Mouse (Mus musculus) neural tube, embryonic 11.5 days (tissue): ENCODE measurements around the gene Fam107b. TPM values are rescaled to one million over a fixed set of nuclear protein-coding genes. Genes with fewer than 3 reads are reported as not detected.

ENCODE experiments used
- ATAC-seq: fragments of 200-750 bp; cut with Nextera tagmentation; 2 replicates; pipeline ENCODE4 v1.8.0; 2017; ENCODE audit warnings: moderate number of reproducible peaks, mild to moderate bottlenecking, moderate TSS enrichment, moderate library complexity; ENCODE audit not compliant: insufficient read depth, low FRiP score, low TSS enrichment
- DNase-seq: peaks from one replicate; pipeline ENCODE4 v3.0.0-alpha.2; 2015; ENCODE audit warnings: low spot score
- H3K27ac ChIP-seq: fragments of 300-500 bp; sonication (generic); 2 replicates; pipeline ENCODE4 v1.5.1; 2014; ENCODE audit warnings: low read depth, mild to moderate bottlenecking, low read length
- H3K27me3 ChIP-seq: fragments of 300-500 bp; sonication (generic); 2 replicates; pipeline ENCODE4 v1.6.1; 2014; ENCODE audit warnings: mild to moderate bottlenecking, low read length, mixed read lengths; ENCODE audit not compliant: control insufficient read depth, insufficient read depth
- H3K36me3 ChIP-seq: fragments of 300-500 bp; sonication (generic); 2 replicates; pipeline ENCODE4 v1.6.1; 2014; ENCODE audit warnings: mild to moderate bottlenecking, low read length, moderate library complexity, mixed read lengths; ENCODE audit not compliant: control insufficient read depth, insufficient read depth
- H3K4me1 ChIP-seq: fragments of 300-500 bp; sonication (generic); 2 replicates; pipeline ENCODE4 v1.6.1; 2014; ENCODE audit warnings: low read length, mixed read lengths; ENCODE audit not compliant: control insufficient read depth, insufficient read depth
- H3K4me2 ChIP-seq: fragments of 300-500 bp; sonication (generic); 2 replicates; pipeline ENCODE4 v1.6.1; 2014; ENCODE audit warnings: low read depth, mild to moderate bottlenecking, moderate library complexity
- H3K4me3 ChIP-seq: fragments of 300-500 bp; sonication (generic); 2 replicates; pipeline ENCODE4 v1.5.1; 2014; ENCODE audit warnings: low read depth, low read length
- H3K9ac ChIP-seq: fragments of 300-500 bp; sonication (generic); 2 replicates; pipeline ENCODE4 v1.6.1; 2014; ENCODE audit warnings: mild to moderate bottlenecking, low read length
- H3K9me3 ChIP-seq: fragments of 300-500 bp; sonication (generic); 2 replicates; pipeline ENCODE4 v1.6.1; 2016; ENCODE audit warnings: low read length; ENCODE audit not compliant: control insufficient read depth
- WGBS: fragments of 180-500 bp; shearing (Covaris S2); extraction: QIAGEN DNeasy Blood & Tissue Kit; methylation state at CpG from one replicate; pipeline ENCODE4 v1.1.7; 2014; 5-methylcytosine and 5-hydroxymethylcytosine counted together
- polyA plus RNA-seq: library from polyadenylated mRNA; unstranded; fragments of >200 nt; fragmentation: Nextera tagmentation; extraction: Ambion mirVana; gene quantifications from 2 replicates; pipeline ENCODE4 v1.2.1, GENCODE M21; 2014

Fam107b gene
- polyA plus RNA-seq, 1 experiment from 2014 or later, result 64.4 TPM

- DNase-seq (no peak), ATAC-seq (no peak)
- Histone ChIP-seq H3K9me3 (no peaks in the 10 kb centered on the region), H3K4me2 (no peak overlapping the region), H3K4me1 (no peaks in the 10 kb centered on the region), H3K27ac (no peak overlapping the region), H3K4me3 (no peak overlapping the region), H3K27me3 (no peaks in the 10 kb centered on the region), H3K36me3 (no peaks in the 10 kb centered on the region), H3K9ac (no peak overlapping the region)
- WGBS, result 80% methylated on average over 3 of the region's 3 CpGs
Observed at GRCm38 (mm10) chr2:3788424-3788786, 218.1 kb downstream of the Fam107b start.

- Histone ChIP-seq H3K27me3 (no peaks in the 10 kb centered on the region), H3K36me3 (no peaks in the 10 kb centered on the region), H3K4me2 (no peak overlapping the region), H3K4me1 (no peaks in the 10 kb centered on the region), H3K9me3 (no peaks in the 10 kb centered on the region), H3K9ac (no peak overlapping the region), H3K27ac (no peak overlapping the region), H3K4me3 (no peak overlapping the region)
- 81% methylated on average over 5 of the region's 5 CpGs for WGBS
- ATAC-seq, result no peak
- DNase-seq, result no peak
Observed at GRCm38 (mm10) chr2:3796543-3796942, 226.3 kb downstream of the Fam107b start.

GRCm38 (mm10) chr2:3799767-3800554 lies 229.7 kb downstream of the Fam107b start:
- no peaks in the 10 kb centered on the region for H3K4me1 ChIP-seq
- ATAC-seq (peak; percentile 45; the same call in 1 of the 2 replicates), DNase-seq (peak; percentile 46)
- H3K9me3 ChIP-seq, result no peaks in the 10 kb centered on the region
- H3K27ac ChIP-seq, result no peak overlapping the region
- H3K27me3 ChIP-seq, result no peaks in the 10 kb centered on the region
- no peak overlapping the region for H3K9ac ChIP-seq
- H3K36me3 ChIP-seq, result no peaks in the 10 kb centered on the region
- no peak overlapping the region for H3K4me3 ChIP-seq
- peak overlapping the region; percentile 38 for H3K4me2 ChIP-seq
- WGBS, result 16% methylated on average over 18 of the region's 18 CpGs

- Histone ChIP-seq H3K9me3 (no peaks in the 10 kb centered on the region), H3K4me3 (no peak overlapping the region), H3K4me1 (no peaks in the 10 kb centered on the region), H3K4me2 (no peak overlapping the region), H3K27me3 (no peaks in the 10 kb centered on the region), H3K36me3 (no peaks in the 10 kb centered on the region), H3K27ac (no peak overlapping the region), H3K9ac (no peak overlapping the region)
- DNase-seq (no peak), ATAC-seq (no peak)
- WGBS, result 50% methylated on average over 5 of the region's 5 CpGs
Observed at GRCm38 (mm10) chr2:3800555-3800878, 230.2 kb downstream of the Fam107b start.

GRCm38 (mm10) chr2:3805742-3806141 lies 235.5 kb downstream of the Fam107b start:
- Histone ChIP-seq H3K4me3 (no peak overlapping the region), H3K4me2 (no peak overlapping the region), H3K27ac (no peak overlapping the region), H3K9ac (no peak overlapping the region), H3K36me3 (no peaks in the 10 kb centered on the region), H3K9me3 (no peaks in the 10 kb centered on the region), H3K27me3 (no peaks in the 10 kb centered on the region), H3K4me1 (no peaks in the 10 kb centered on the region)
- 72% methylated on average over 6 of the region's 6 CpGs for WGBS
- DNase-seq, result no peak
- ATAC-seq, result no peak

- H3K9ac ChIP-seq, result no peak overlapping the region
- H3K27me3 ChIP-seq, result no peaks in the 10 kb centered on the region
- H3K27ac ChIP-seq, result no peak overlapping the region
- no peak overlapping the region for H3K4me3 ChIP-seq
- no peaks in the 10 kb centered on the region for H3K9me3 ChIP-seq
- no peaks in the 10 kb centered on the region for H3K36me3 ChIP-seq
- WGBS, result 83% methylated on average over 5 of the region's 5 CpGs
- no peak overlapping the region for H3K4me2 ChIP-seq
- H3K4me1 ChIP-seq, result no peaks in the 10 kb centered on the region
- no peak for ATAC-seq
- DNase-seq, result no peak
Observed at GRCm38 (mm10) chr2:3810321-3810720, 240.0 kb downstream of the Fam107b start.

- no peak overlapping the region for H3K9ac ChIP-seq
- no peak for ATAC-seq
- H3K4me3 ChIP-seq, result no peak overlapping the region
Observed at GRCm38 (mm10) chr2:3816142-3816609, 245.9 kb downstream of the Fam107b start.

GRCm38 (mm10) chr2:3817626-3818025 lies 247.3 kb downstream of the Fam107b start:
- Histone ChIP-seq H3K4me2 (no peak overlapping the region), H3K4me1 (no peaks in the 10 kb centered on the region; the same call in 1 of the 2 replicates), H3K36me3 (no peaks in the 10 kb centered on the region), H3K4me3 (no peak overlapping the region), H3K9me3 (no peaks in the 10 kb centered on the region), H3K27ac (no peak overlapping the region), H3K9ac (no peak overlapping the region), H3K27me3 (no peaks in the 10 kb centered on the region)
- no peak for DNase-seq
- WGBS, result 89% methylated on average over 3 of the region's 3 CpGs
- no peak for ATAC-seq

More at GRCm38 (mm10) chr2:3816142-3816609, 245.9 kb downstream of the Fam107b start:
- Histone ChIP-seq H3K36me3 (no peaks in the 10 kb centered on the region), H3K27ac (no peak overlapping the region), H3K27me3 (no peaks in the 10 kb centered on the region), H3K4me1 (no peaks in the 10 kb centered on the region), H3K9me3 (no peaks in the 10 kb centered on the region), H3K4me2 (no peak overlapping the region)
- 77% methylated on average over 6 of the region's 6 CpGs for WGBS
- no peak for DNase-seq
